20 mouse cellular contexts compared by ENCODE assay signal in genomic region chr2:113696647-113697046, GRCm38 (mm10).
"Had no signal": no experiment of that assay in that cellular context is flagged by ENCODE, and none has a peak within 500 bp of the region (broad histone marks: within the 10 kb centered on the region; RNA-seq: fewer than 3 reads in every experiment).

No protein-coding gene starts in this region.

- H3K27me3 ChIP-seq: liver, embryonic 13.5 days; liver, embryonic 15.5 days; lung, embryonic 15.5 days; megakaryocyte, embryonic 14.5 days had no signal

- ATAC-seq: liver, postnatal 0 days; lung, postnatal 0 days; midbrain, embryonic 16.5 days had no signal

- H3K27ac ChIP-seq: liver, embryonic 13.5 days; liver, embryonic 15.5 days; lung, embryonic 15.5 days; macrophage had no signal

- DNase-seq: liver, embryonic 13.5 days; liver, postnatal 0 days; lung, adult 2 months; lung, postnatal 14 days; lung, postnatal 36 days; midbrain, embryonic 14.5 days; right cerebral cortex, postnatal 25 days; right cerebral cortex, postnatal 4 days; spleen, adult 18-20 months; thymus, adult 18-20 months; thymus, postnatal 14 days; thymus, postnatal 36 days had no signal

- H3K4me3 ChIP-seq: liver, embryonic 13.5 days; liver, embryonic 15.5 days; lung, embryonic 15.5 days; megakaryocyte, embryonic 14.5 days; myocyte had no signal

- H3K4me1 ChIP-seq: liver, embryonic 13.5 days; liver, embryonic 15.5 days; lung, embryonic 15.5 days; megakaryocyte, embryonic 14.5 days had no signal

- H3K9me3 ChIP-seq: liver, embryonic 13.5 days; liver, embryonic 15.5 days; lung, embryonic 15.5 days had no signal

- H3K4me2 ChIP-seq: liver, embryonic 13.5 days; liver, embryonic 15.5 days; lung, embryonic 15.5 days; midbrain, embryonic 11.5 days had no signal

- H3K36me3 ChIP-seq: liver, embryonic 13.5 days; liver, embryonic 15.5 days; lung, embryonic 15.5 days had no signal

- H3K9ac ChIP-seq: liver, embryonic 13.5 days; liver, embryonic 15.5 days; liver, postnatal 0 days; lung, embryonic 15.5 days had no signal
